Mouse (Mus musculus) macrophage (primary cell): ENCODE results near the gene Gm11757. TPM values are rescaled to one million over a fixed set of nuclear protein-coding genes. Genes with fewer than 3 reads are reported as not detected.
"Not testable (repeated sequence)": the region's sequence is repeated elsewhere in the genome, so short reads cannot be mapped to it uniquely, and the experiment has no call there.

Experiments
- H3K27ac ChIP-seq: fragments of 350-480 bp; formaldehyde crosslinking; 2 replicates; pipeline ENCODE4 v1.9.0; 2021
- H3K36me3 ChIP-seq: fragments of 350-480 bp; formaldehyde crosslinking; 2 replicates; pipeline ENCODE4 v1.9.0; 2021; ENCODE audit errors: inconsistent target
- H3K4me3 ChIP-seq: fragments of 350-480 bp; formaldehyde crosslinking; 2 replicates; pipeline ENCODE4 v1.9.0; 2021; ENCODE audit errors: inconsistent target
- H3K79me2 ChIP-seq: fragments of 350-480 bp; formaldehyde crosslinking; 2 replicates; pipeline ENCODE4 v1.9.0; 2021; ENCODE audit errors: inconsistent target
- WGBS: methylation state at CpG from one replicate; pipeline ENCODE4 v1.1.7; 2026; ENCODE audit warnings: inconsistent platforms; ENCODE audit not compliant: missing documents; 5-methylcytosine and 5-hydroxymethylcytosine counted together
- polyA plus RNA-seq: library from polyadenylated mRNA; stranded (reverse); fragments of 250-400 nt; gene quantifications from 3 replicates; pipeline ENCODE4 v1.2.4, GENCODE M21; 2018; ENCODE audit warnings: inconsistent platforms
- total RNA-seq, 78 experiments: library from RNA; depleted of rRNA; stranded (reverse); fragments of 250-400 nt; gene quantifications; 1 replicate in 9 of 78; 2 replicates in 24 of 78; 3 replicates in 43 of 78; 4 replicates in 2 of 78; pipeline ENCODE4 v1.2.4; 2018; ENCODE audit warnings: inconsistent platforms in 56 of 78

Gene Gm11757
- total RNA-seq (2018; cell fraction: chromatin; rRNA removed): not detected
- total RNA-seq (2018; cell fraction: cytosol; rRNA removed): not detected
- total RNA-seq (2018; cell fraction: nucleus; rRNA removed): not detected
- polyA plus RNA-seq: not detected in 3 replicates

- not testable (repeated sequence) for H3K36me3 ChIP-seq, H3K27ac ChIP-seq, H3K4me3 ChIP-seq, H3K79me2 ChIP-seq
- no CpG with 5 or more reads among the region's 4 CpGs for WGBS
Measured at GRCm38 (mm10) chr4:73891012-73891411, at the start of gene Gm11757. TSS of gene Gm11757 (minus strand) at chr4:73891112.

GRCm38 (mm10) chr4:73920660-73921059 lies 29.7 kb upstream of the Gm11757 start, which contains the start of gene Gm11756:
TSS of gene Gm11756 (minus strand) at chr4:73920760.
- WGBS: 86% methylated on average over 5 of the region's 6 CpGs
- not testable (repeated sequence) for H3K79me2 ChIP-seq, H3K36me3 ChIP-seq, H3K27ac ChIP-seq, H3K4me3 ChIP-seq

- no CpG with 5 or more reads among the region's 4 CpGs for WGBS
- H3K79me2 ChIP-seq, H3K36me3 ChIP-seq, H3K4me3 ChIP-seq, H3K27ac ChIP-seq: not testable (repeated sequence)
Measured at GRCm38 (mm10) chr4:73905853-73906252, 14.9 kb upstream of the Gm11757 start, which contains the start of gene Gm13871. TSS of gene Gm13871 (minus strand) at chr4:73905953.

- H3K27ac ChIP-seq, H3K4me3 ChIP-seq, H3K36me3 ChIP-seq, H3K79me2 ChIP-seq: not testable (repeated sequence)
- no CpG with 5 or more reads among the region's 4 CpGs for WGBS
Measured at GRCm38 (mm10) chr4:73876166-73876565, 14.7 kb downstream of the Gm11757 start, which contains the start of gene Gm11758. TSS of gene Gm11758 (minus strand) at chr4:73876266.

Other genes starting within 250 kb of the Gm11757 start
- not detected in 3 replicates for gene Gm11239, start 222.8 kb downstream of the Gm11757 start, polyA plus RNA-seq
- gene Gm428, start 207.6 kb downstream of the Gm11757 start, polyA plus RNA-seq: not detected in 3 replicates
- not detected in 3 replicates for gene Rasef, start 100.1 kb downstream of the Gm11757 start, polyA plus RNA-seq
- not detected in 3 replicates for gene Gm11758, start 14.8 kb downstream of the Gm11757 start, polyA plus RNA-seq
- not detected in 3 replicates for gene Gm13871, start 14.8 kb upstream of the Gm11757 start, polyA plus RNA-seq
- not detected in 3 replicates for gene Gm11756, start 29.6 kb upstream of the Gm11757 start, polyA plus RNA-seq
- not detected in 3 replicates for gene 2310002L09Rik, start 59.7 kb upstream of the Gm11757 start, polyA plus RNA-seq
- gene Frmd3, start 122.3 kb upstream of the Gm11757 start, polyA plus RNA-seq: not detected in 3 replicates